Mouse (Mus musculus): ENCODE results near the gene Lrrk1. TPM values are rescaled to one million over a fixed set of nuclear protein-coding genes. Genes with fewer than 3 reads are reported as not detected.

The Lrrk1 gene
- total RNA-seq, 2 experiments from 2014 or later = 22.6 to 24.7 TPM

Other genes starting within 250 kb of the Lrrk1 start
- not detected in 2 replicates for gene Gm10974, start 22.4 kb downstream of the Lrrk1 start, total RNA-seq (2014; fragmentation: Nextera tagmentation)
- not detected in 2 replicates for gene Gm10974, start 22.4 kb downstream of the Lrrk1 start, total RNA-seq (2017)
- 0.15 and 0.86 TPM in 2 replicates for gene Aldh1a3, start 39.2 kb upstream of the Lrrk1 start, total RNA-seq (2014; fragmentation: Nextera tagmentation)
- gene Aldh1a3, start 39.2 kb upstream of the Lrrk1 start, total RNA-seq (2017) = not detected in 2 replicates